Mouse (Mus musculus) spleen, adult 2 months (tissue): ENCODE measurements around the gene Fez2.

Source experiments
- CTCF ChIP-seq: fragments of 200-500 bp; IDR thresholded peaks from 2 replicates; pipeline ENCODE4 v1.5.1; 2011; ENCODE audit warnings: mild to moderate bottlenecking, inconsistent platforms; ENCODE audit not compliant: insufficient read depth, insufficient read length, insufficient replicate concordance; ENCODE audit errors: extremely low read depth
- POLR2A ChIP-seq: fragments of 200-500 bp; IDR thresholded peaks from 2 replicates; pipeline ENCODE4 v1.6.1; 2011; ENCODE audit warnings: low read depth, low read length, inconsistent platforms

GRCm38 (mm10) chr17:78400130-78400840, 17.7 kb downstream of the Fez2 start:
- TF ChIP-seq POLR2A (no peak), CTCF (no peak)
